Mouse (Mus musculus): ENCODE results near the gene Foxp1. TPM values are rescaled to one million over a fixed set of nuclear protein-coding genes. Genes with fewer than 3 reads are reported as not detected.

Foxp1 gene
- polyA plus RNA-seq, 1 experiment, result 17.7 TPM

DNA sequence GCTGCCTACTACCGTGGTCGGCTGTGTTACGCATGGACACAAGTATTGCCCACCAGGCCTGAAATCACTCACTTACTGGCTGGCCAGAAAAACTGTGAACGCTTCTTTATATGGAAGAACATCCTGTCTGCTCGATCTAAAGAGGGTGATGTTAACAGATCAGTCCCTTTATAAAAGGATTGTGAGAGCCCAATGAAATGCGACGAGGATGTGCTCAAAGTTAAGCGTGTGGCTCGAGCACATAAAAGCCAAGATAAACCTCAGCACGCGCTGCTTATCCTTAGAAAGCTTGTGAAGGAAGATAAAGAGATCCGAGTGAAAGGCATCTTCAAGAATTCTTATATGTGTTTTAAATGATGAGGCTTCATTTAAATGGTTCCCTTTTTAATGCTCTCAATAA, 126.8 kb downstream of the Foxp1 start:
- Histone ChIP-seq H3ac (ENCODE audit: control insufficient read depth, insufficient read length) (no peak overlapping the region), H3K4me2 (ENCODE audit: low read depth) (no peak overlapping the region), H3K36me3 (ENCODE audit: control insufficient read depth, insufficient read depth) (no peaks in the 10 kb centered on the region), H3K4me3 (no peak overlapping the region), H3K79me2 (ENCODE audit: control insufficient read depth, insufficient read depth) (no peaks in the 10 kb centered on the region), H3K27me3 (ENCODE audit: control insufficient read depth, insufficient read depth, insufficient read length) (no peaks in the 10 kb centered on the region)
- no peak for TF ChIP-seq POLR2A (IDR thresholded peaks at IDR 0.05; ENCODE audit: insufficient read length, low read depth)
- no peak for TF ChIP-seq USF1 (IDR thresholded peaks at IDR 0.05; ENCODE audit: low read depth)
- TF ChIP-seq REST (IDR thresholded peaks at IDR 0.05; ENCODE audit: insufficient read depth, insufficient read length), result no peak
- TF ChIP-seq POLR2AphosphoS2 (IDR thresholded peaks at IDR 0.05; ENCODE audit: insufficient read length, low read depth), result no peak
- no peak for TF ChIP-seq MYOD1 (IDR thresholded peaks at IDR 0.05; ENCODE audit: control insufficient read depth in 1 of 3, insufficient read length in 2 of 3, low read depth in 2 of 3)
- no peak for TF ChIP-seq CEBPB (IDR thresholded peaks at IDR 0.05; ENCODE audit: insufficient read depth, poor library complexity, severe bottlenecking)
- TF ChIP-seq TCF12 (IDR thresholded peaks at IDR 0.05; ENCODE audit: insufficient read depth, poor library complexity, severe bottlenecking), result no peak
- no peak for TF ChIP-seq MAX (IDR thresholded peaks at IDR 0.05; ENCODE audit: low read depth)
- TF ChIP-seq MYOG (IDR thresholded peaks at IDR 0.05; ENCODE audit: control insufficient read depth in 1 of 3, insufficient read depth in 1 of 3, insufficient read length in 2 of 3, low read depth in 2 of 3), result no peak
- TF ChIP-seq E2F4 (IDR thresholded peaks at IDR 0.05; ENCODE audit: insufficient read depth), result no peak
- TF ChIP-seq SRF (IDR thresholded peaks at IDR 0.05; ENCODE audit: control insufficient read depth, insufficient read length, low read depth), result no peak
- no peak for TF ChIP-seq TCF3 (IDR thresholded peaks at IDR 0.05; ENCODE audit: insufficient read length, low read depth)

DNA sequence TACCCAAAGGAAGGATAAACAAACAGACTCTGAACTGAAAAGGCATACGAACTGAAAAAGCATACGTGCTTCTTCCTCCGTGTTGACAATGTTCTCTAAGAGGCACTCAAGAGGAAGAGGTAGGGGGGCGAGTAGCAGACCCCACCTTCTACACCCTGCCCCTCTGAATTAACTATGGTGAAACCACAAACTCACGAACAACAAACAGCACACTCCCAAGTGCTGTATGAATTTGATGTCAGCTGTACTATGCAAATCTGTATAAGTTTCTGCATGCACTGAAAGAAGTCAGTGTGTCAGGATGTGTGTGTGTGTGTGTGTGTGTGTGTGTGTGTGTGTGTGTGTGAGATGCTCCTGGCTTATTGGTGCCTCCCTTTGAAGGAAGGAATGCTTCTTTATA, 127.7 kb downstream of the Foxp1 start:
- H3K4me3 ChIP-seq, result no peak overlapping the region
- H3K4me2 ChIP-seq (ENCODE audit: low read depth), result no peak overlapping the region
- no peaks in the 10 kb centered on the region for H3K27me3 ChIP-seq (ENCODE audit: control insufficient read depth, insufficient read depth, insufficient read length)
- no peak for TF ChIP-seq MYOD1 (IDR thresholded peaks at IDR 0.05; ENCODE audit: control insufficient read depth in 1 of 3, insufficient read length in 2 of 3, low read depth in 2 of 3)
- TF ChIP-seq MAX (IDR thresholded peaks at IDR 0.05; ENCODE audit: low read depth), result no peak
- TF ChIP-seq TCF3 (IDR thresholded peaks at IDR 0.05; ENCODE audit: insufficient read length, low read depth), result no peak
- TF ChIP-seq REST (IDR thresholded peaks at IDR 0.05; ENCODE audit: insufficient read depth, insufficient read length), result no peak
- TF ChIP-seq CEBPB (IDR thresholded peaks at IDR 0.05; ENCODE audit: insufficient read depth, poor library complexity, severe bottlenecking), result no peak
- no peak for TF ChIP-seq POLR2A (IDR thresholded peaks at IDR 0.05; ENCODE audit: insufficient read length, low read depth)
- no peak for TF ChIP-seq TCF12 (IDR thresholded peaks at IDR 0.05; ENCODE audit: insufficient read depth, poor library complexity, severe bottlenecking)
- no peak for TF ChIP-seq USF1 (IDR thresholded peaks at IDR 0.05; ENCODE audit: low read depth)
- TF ChIP-seq E2F4 (IDR thresholded peaks at IDR 0.05; ENCODE audit: insufficient read depth), result no peak
- no peak overlapping the region for H3ac ChIP-seq (ENCODE audit: control insufficient read depth, insufficient read length)
- no peaks in the 10 kb centered on the region for H3K79me2 ChIP-seq (ENCODE audit: control insufficient read depth, insufficient read depth)
- H3K36me3 ChIP-seq (ENCODE audit: control insufficient read depth, insufficient read depth), result no peaks in the 10 kb centered on the region

DNA sequence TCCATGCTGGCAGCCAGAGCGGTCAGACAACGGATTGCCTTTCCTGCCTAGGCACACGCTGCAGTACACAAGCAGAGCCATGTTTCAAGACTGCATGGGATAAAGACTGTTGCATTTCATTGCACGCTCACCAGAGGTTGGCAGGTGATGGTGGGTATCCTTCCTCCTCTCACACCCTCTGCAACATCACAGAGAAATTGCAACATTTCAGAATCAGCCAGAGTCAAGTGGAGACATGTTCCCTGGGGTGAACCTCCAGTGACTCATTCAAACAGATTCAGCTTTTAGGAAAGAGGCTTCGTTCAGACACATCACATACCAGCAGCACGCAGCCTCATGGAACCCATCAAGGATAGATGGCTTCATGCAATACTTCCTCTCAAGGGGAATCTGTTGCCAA, 130.0 kb downstream of the Foxp1 start:
- Histone ChIP-seq H3K36me3 (ENCODE audit: control insufficient read depth, insufficient read depth) (no peaks in the 10 kb centered on the region), H3K79me2 (ENCODE audit: control insufficient read depth, insufficient read depth) (no peaks in the 10 kb centered on the region), H3K4me2 (ENCODE audit: low read depth) (no peak overlapping the region)

DNA sequence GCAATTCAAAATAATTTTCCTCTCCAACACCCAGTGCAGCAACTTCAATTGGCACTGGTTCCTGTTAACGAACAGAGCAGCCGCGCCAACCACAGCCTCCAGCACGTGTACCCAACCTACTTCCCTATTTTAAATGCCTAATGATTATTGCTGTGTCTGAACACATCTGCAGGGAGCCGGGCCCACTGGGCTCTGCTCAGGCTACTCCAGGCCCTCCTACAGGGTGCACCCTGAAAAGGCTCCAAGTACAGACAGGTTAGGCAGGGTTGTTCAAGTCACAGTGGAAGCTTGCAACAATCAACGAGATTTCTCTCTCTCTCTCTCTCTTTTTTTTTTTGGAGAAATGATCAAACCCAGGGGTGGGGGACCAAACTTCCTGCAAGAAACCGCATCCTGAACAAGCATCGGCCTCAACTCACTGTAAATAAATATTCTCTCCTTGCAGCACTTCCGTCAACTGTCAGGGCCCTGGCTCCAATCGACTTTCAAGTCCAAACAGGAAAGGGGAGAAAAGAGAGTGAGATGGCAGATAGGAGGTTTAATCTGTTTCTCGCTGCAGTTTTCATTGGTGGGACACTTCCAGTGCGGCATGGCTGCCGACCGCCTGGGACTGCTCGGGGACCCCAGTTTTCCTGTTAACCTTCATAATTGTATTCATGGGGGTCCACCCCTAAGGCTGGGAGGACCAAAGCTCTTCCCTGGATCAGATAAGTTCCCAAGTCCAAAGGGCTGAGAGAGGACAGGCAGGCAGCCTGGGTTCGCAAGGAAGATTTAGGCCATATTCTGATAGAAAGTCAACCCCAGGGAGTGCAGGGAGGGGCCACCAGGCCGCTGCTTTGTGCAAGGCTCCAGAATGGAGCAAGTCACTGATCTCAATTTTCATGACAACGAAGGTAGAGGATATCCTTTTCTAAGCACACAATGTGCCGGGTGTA, 133.5 kb downstream of the Foxp1 start:
- Histone ChIP-seq H3K4me3 (no peak overlapping the region), H3K79me2 (ENCODE audit: control insufficient read depth, insufficient read depth) (no peaks in the 10 kb centered on the region), H3K4me2 (ENCODE audit: low read depth) (no peak overlapping the region), H3K27me3 (ENCODE audit: control insufficient read depth, insufficient read depth, insufficient read length) (no peaks in the 10 kb centered on the region), H3K36me3 (ENCODE audit: control insufficient read depth, insufficient read depth) (no peaks in the 10 kb centered on the region), H3ac (ENCODE audit: control insufficient read depth, insufficient read length) (no peak overlapping the region)
- no peak for TF ChIP-seq SRF (IDR thresholded peaks at IDR 0.05; ENCODE audit: control insufficient read depth, insufficient read length, low read depth)
- TF ChIP-seq POLR2A (IDR thresholded peaks at IDR 0.05; ENCODE audit: insufficient read length, low read depth), result no peak
- no peak for TF ChIP-seq POLR2AphosphoS2 (IDR thresholded peaks at IDR 0.05; ENCODE audit: insufficient read length, low read depth)
- no peak for TF ChIP-seq USF1 (IDR thresholded peaks at IDR 0.05; ENCODE audit: low read depth)
- no peak for TF ChIP-seq MAX (IDR thresholded peaks at IDR 0.05; ENCODE audit: low read depth)
- no peak for TF ChIP-seq E2F4 (IDR thresholded peaks at IDR 0.05; ENCODE audit: insufficient read depth)
- no peak for TF ChIP-seq REST (IDR thresholded peaks at IDR 0.05; ENCODE audit: insufficient read depth, insufficient read length)
- TF ChIP-seq TCF12 (IDR thresholded peaks at IDR 0.05; ENCODE audit: insufficient read depth, poor library complexity, severe bottlenecking), result no peak
- TF ChIP-seq CEBPB (IDR thresholded peaks at IDR 0.05; ENCODE audit: insufficient read depth, poor library complexity, severe bottlenecking), result no peak
- no peak for TF ChIP-seq MYOD1 (IDR thresholded peaks at IDR 0.05; ENCODE audit: control insufficient read depth in 1 of 3, insufficient read length in 2 of 3, low read depth in 2 of 3)
- TF ChIP-seq TCF3 (IDR thresholded peaks at IDR 0.05; ENCODE audit: insufficient read length, low read depth), result no peak

More for the DNA sequence above, 130.0 kb downstream of the Foxp1 start:
- Histone ChIP-seq H3K27me3 (ENCODE audit: control insufficient read depth, insufficient read depth, insufficient read length) (no peaks in the 10 kb centered on the region), H3ac (ENCODE audit: control insufficient read depth, insufficient read length) (no peak overlapping the region), H3K4me3 (no peak overlapping the region)
- TF ChIP-seq CEBPB (IDR thresholded peaks at IDR 0.05; ENCODE audit: insufficient read depth, poor library complexity, severe bottlenecking) (peak; percentile 71; the same call in 1 of the 2 replicates), POLR2AphosphoS2 (IDR thresholded peaks at IDR 0.05; ENCODE audit: insufficient read length, low read depth) (no peak)

DNA sequence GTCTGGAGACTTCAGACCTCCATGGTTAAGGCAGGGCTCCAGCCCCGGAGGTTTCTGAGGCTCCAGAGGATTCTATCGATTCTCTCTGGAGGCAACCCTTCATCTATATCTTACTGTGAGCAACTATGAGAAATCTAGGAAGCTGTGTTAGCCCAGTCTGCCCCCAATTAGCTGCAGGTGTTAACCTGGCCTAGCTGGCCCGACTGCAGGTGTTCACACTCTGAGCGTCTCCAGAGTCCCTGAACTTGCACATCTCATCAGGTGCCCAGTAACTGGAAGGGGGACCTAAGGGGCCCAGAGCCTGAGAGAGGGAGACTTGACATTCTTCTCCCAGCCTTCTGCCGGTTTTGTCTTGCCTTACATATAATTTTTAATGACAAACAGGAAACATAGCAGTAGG, 134.5 kb downstream of the Foxp1 start:
- Histone ChIP-seq H3K4me3 (no peak overlapping the region), H3K4me2 (ENCODE audit: low read depth) (no peak overlapping the region), H3ac (ENCODE audit: control insufficient read depth, insufficient read length) (no peak overlapping the region), H3K27me3 (ENCODE audit: control insufficient read depth, insufficient read depth, insufficient read length) (no peaks in the 10 kb centered on the region), H3K79me2 (ENCODE audit: control insufficient read depth, insufficient read depth) (no peaks in the 10 kb centered on the region), H3K36me3 (ENCODE audit: control insufficient read depth, insufficient read depth) (no peaks in the 10 kb centered on the region)
- TF ChIP-seq MYOG (IDR thresholded peaks at IDR 0.05; ENCODE audit: control insufficient read depth in 1 of 3, insufficient read depth in 1 of 3, insufficient read length in 2 of 3, low read depth in 2 of 3), result no peak
- no peak for TF ChIP-seq USF1 (IDR thresholded peaks at IDR 0.05; ENCODE audit: low read depth)
- TF ChIP-seq TCF12 (IDR thresholded peaks at IDR 0.05; ENCODE audit: insufficient read depth, poor library complexity, severe bottlenecking), result no peak
- TF ChIP-seq SRF (IDR thresholded peaks at IDR 0.05; ENCODE audit: control insufficient read depth, insufficient read length, low read depth), result no peak
- no peak for TF ChIP-seq MYOD1 (IDR thresholded peaks at IDR 0.05; ENCODE audit: control insufficient read depth in 1 of 3, insufficient read length in 2 of 3, low read depth in 2 of 3)
- no peak for TF ChIP-seq CEBPB (IDR thresholded peaks at IDR 0.05; ENCODE audit: insufficient read depth, poor library complexity, severe bottlenecking)
- TF ChIP-seq POLR2AphosphoS2 (IDR thresholded peaks at IDR 0.05; ENCODE audit: insufficient read length, low read depth), result no peak
- no peak for TF ChIP-seq E2F4 (IDR thresholded peaks at IDR 0.05; ENCODE audit: insufficient read depth)
- TF ChIP-seq MAX (IDR thresholded peaks at IDR 0.05; ENCODE audit: low read depth), result no peak
- TF ChIP-seq REST (IDR thresholded peaks at IDR 0.05; ENCODE audit: insufficient read depth, insufficient read length), result no peak
- TF ChIP-seq TCF3 (IDR thresholded peaks at IDR 0.05; ENCODE audit: insufficient read length, low read depth), result no peak
- no peak for TF ChIP-seq POLR2A (IDR thresholded peaks at IDR 0.05; ENCODE audit: insufficient read length, low read depth)
